In genomic region chr7:65693301-65693821, GRCm38 (mm10) we compare ENCODE assay signal across 8 mouse cellular contexts. TPM values are rescaled to one million over a fixed set of nuclear protein-coding genes. Genes with fewer than 3 reads are reported as not detected.
DNase-seq lines count a peak whose midpoint lies in the region; ATAC-seq lines count a peak whose summit lies in the region.

No protein-coding gene starts in this region.

- under 1% methylated on average over 52 of the region's 52 CpGs for WGBS in embryonic facial prominence, embryonic 10.5 days
- under 1% methylated on average over 51 of the region's 52 CpGs for WGBS in midbrain, embryonic 11.5 days

- DNase-seq in adrenal gland, postnatal 14 days: peak; percentile 93
- peak; percentile 91 for DNase-seq in embryonic facial prominence, embryonic 10.5 days (ENCODE audit: low spot score)
- peak; percentile 98 for DNase-seq in heart, adult 11 months
- DNase-seq in kidney, adult 11 months: peak; percentile 74
- DNase-seq in left cerebral cortex, postnatal 4 days: peak; percentile 88
- DNase-seq in midbrain, embryonic 11.5 days (ENCODE audit: low spot score, missing footprints): peak; percentile 99
- peak; percentile 89 for DNase-seq in right cerebral cortex, postnatal 4 days
- DNase-seq in yolk sac, embryonic 10.5 days (ENCODE audit: low spot score): peak; percentile 80

- H3K9me3 ChIP-seq in embryonic facial prominence, embryonic 10.5 days: no peaks in the 10 kb centered on the region
- no peaks in the 10 kb centered on the region for H3K9me3 ChIP-seq in midbrain, embryonic 11.5 days (ENCODE audit: control insufficient read depth, low read length)

- H3K9ac ChIP-seq in midbrain, embryonic 11.5 days (ENCODE audit: low read length): peak overlapping the region; percentile 87

- ATAC-seq in midbrain, embryonic 11.5 days (ENCODE audit: low FRiP score): peak; percentile 98

- H3K27ac ChIP-seq in embryonic facial prominence, embryonic 10.5 days (replicated peaks): peak overlapping the region; percentile 95
- H3K27ac ChIP-seq in midbrain, embryonic 11.5 days (ENCODE audit: low read depth, low read length): peak overlapping the region; percentile 52; the same call in 1 of the 2 replicates

- H3K4me2 ChIP-seq in midbrain, embryonic 11.5 days: peak overlapping the region; percentile 74

- intact Hi-C loops in left cerebral cortex, postnatal 4 days (cut with DNase I): no loop called here

- H3K27me3 ChIP-seq in embryonic facial prominence, embryonic 10.5 days (replicated peaks; ENCODE audit: low read depth, poor library complexity, severe bottlenecking): no peaks in the 10 kb centered on the region
- no peaks in the 10 kb centered on the region for H3K27me3 ChIP-seq in midbrain, embryonic 11.5 days (ENCODE audit: control insufficient read depth, insufficient read depth, low read length)

- peaks cover 34% of the 10 kb centered on the region for H3K36me3 ChIP-seq in embryonic facial prominence, embryonic 10.5 days (replicated peaks)
- H3K36me3 ChIP-seq in midbrain, embryonic 11.5 days (ENCODE audit: control insufficient read depth, insufficient read depth, low read length): peaks cover 4% of the 10 kb centered on the region; the same call in 1 of the 2 replicates

- peaks cover 20% of the 10 kb centered on the region for H3K4me1 ChIP-seq in embryonic facial prominence, embryonic 10.5 days
- peaks cover 10% of the 10 kb centered on the region for H3K4me1 ChIP-seq in midbrain, embryonic 11.5 days (ENCODE audit: control insufficient read depth, insufficient read depth, low read length)

- H3K4me3 ChIP-seq in embryonic facial prominence, embryonic 10.5 days: peak overlapping the region; percentile 87
- H3K4me3 ChIP-seq in midbrain, embryonic 11.5 days (ENCODE audit: low read depth, low read length): peak overlapping the region; percentile 86

RNA-seq across cellular contexts. Expression of gene Tm2d3, which starts 2.4 kb away (rescaled TPM):
- total RNA-seq in adrenal gland, postnatal 14 days (2021): 44.4 and 47.7 TPM in 2 replicates
- polyA plus RNA-seq in embryonic facial prominence, embryonic 10.5 days (2016; fragmentation: Nextera tagmentation; extraction: Ambion mirVana): 74.0 and 76.6 TPM in 2 replicates
- 10 to 100 TPM; 27.8 to 36.4 TPM for total RNA-seq in left cerebral cortex, postnatal 4 days (2021)
- polyA plus RNA-seq in midbrain, embryonic 11.5 days (2014; fragmentation: Nextera tagmentation; extraction: Ambion mirVana): 67.0 and 68.8 TPM in 2 replicates

RNA-seq across cellular contexts. Expression of gene Tarsl2, which starts 48.7 kb away (rescaled TPM):
- total RNA-seq in adrenal gland, postnatal 14 days (2021): 26.0 and 26.4 TPM in 2 replicates
- polyA plus RNA-seq in embryonic facial prominence, embryonic 10.5 days (2016; fragmentation: Nextera tagmentation; extraction: Ambion mirVana): 6.0 and 6.6 TPM in 2 replicates
- 10 to 100 TPM; 41.3 to 42.1 TPM for total RNA-seq in left cerebral cortex, postnatal 4 days (2021)
- polyA plus RNA-seq in midbrain, embryonic 11.5 days (2014; fragmentation: Nextera tagmentation; extraction: Ambion mirVana): 11.7 and 12.0 TPM in 2 replicates

Comparison
In these comparisons a context has a peak if more than half of its experiments do, and no peak if none do; other contexts are left out.
1. Peak in every context shown above with its lines: DNase-seq, ATAC-seq, H3K4me3 ChIP-seq and H3K27ac ChIP-seq.